Mouse (Mus musculus) ES-E14 (cell line): ENCODE results near the gene Stub1.

ENCODE experiments used
- CHD2 ChIP-seq: IDR thresholded peaks from 2 replicates; pipeline ENCODE4 v1.6.1; 2014; ENCODE audit warnings: mild to moderate bottlenecking, low read depth, low read length, inconsistent platforms
- MAFK ChIP-seq: IDR thresholded peaks from 2 replicates; pipeline ENCODE4 v1.6.1; 2014; ENCODE audit warnings: mild to moderate bottlenecking, low read depth, low read length, inconsistent platforms; ENCODE audit not compliant: insufficient read depth

- TF ChIP-seq CHD2 (no peak), MAFK (no peak)
These were observed at the start of gene Stub1 for GRCm38 (mm10) chr17:25833291-25833663.
